Mouse (Mus musculus): ENCODE data around the gene Mtus2.

DNA sequence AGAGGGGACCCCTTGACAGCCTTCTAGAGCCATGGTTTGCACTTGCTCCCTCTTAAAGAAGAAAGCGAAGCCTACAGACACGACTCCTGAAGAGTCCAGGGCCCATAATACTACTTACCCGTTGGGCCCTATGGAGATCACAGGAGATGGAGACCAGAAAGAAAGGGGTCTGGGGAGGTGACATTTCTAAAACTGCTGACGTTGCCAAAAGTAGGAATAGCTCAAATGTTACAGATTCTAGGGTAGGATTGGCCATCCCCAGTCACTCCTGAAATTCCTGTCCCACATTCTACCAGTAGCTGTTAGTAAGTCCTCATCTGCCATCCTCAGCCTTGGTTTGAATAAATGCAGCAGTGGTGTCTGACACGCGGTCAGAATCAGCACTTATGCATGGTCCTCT lies 325.0 kb downstream of the Mtus2 start:
- TF ChIP-seq USF1 (IDR thresholded peaks at IDR 0.05; ENCODE audit: low read depth) (no peak), CTCF (IDR thresholded peaks at IDR 0.05; ENCODE audit: control insufficient read depth, insufficient read depth, insufficient read length) (no peak), MAX (IDR thresholded peaks at IDR 0.05) (no peak), CEBPB (IDR thresholded peaks at IDR 0.05; ENCODE audit: low read depth) (no peak), MYOG (IDR thresholded peaks at IDR 0.05; ENCODE audit: control insufficient read depth, extremely low read depth, insufficient read length) (no peak)

Data from C2C12 (cell line).